Mouse (Mus musculus) thymus, postnatal 25 days (tissue): ENCODE results near the gene Htra2.

Experiments used
- DNase-seq: peaks from one replicate; pipeline ENCODE4 v3.0.0; 2022

Htra2 gene

GRCm38 (mm10) chr6:83003082-83003481 lies 52.0 kb downstream of the Htra2 start:
- DNase-seq = no peak
